Mouse (Mus musculus) kidney, adult 10 weeks (tissue): ENCODE measurements around the gene Zyg11b. TPM values are rescaled to one million over a fixed set of nuclear protein-coding genes. Genes with fewer than 3 reads are reported as not detected.

ENCODE experiments used
- polyA plus RNA-seq: library from polyadenylated mRNA; stranded (reverse); fragments of 350-450 nt; fragmentation: Illumina TruSeq; extraction: RNeasy Lipid Tissue Mini Kit (QIAGEN cat#74804); gene quantifications from one replicate; pipeline ENCODE4 v1.2.3, GENCODE M21; 2014; ENCODE audit warnings: low read depth, low replicate concordance

Gene Zyg11b
- 48.2 TPM for polyA plus RNA-seq

DNA sequence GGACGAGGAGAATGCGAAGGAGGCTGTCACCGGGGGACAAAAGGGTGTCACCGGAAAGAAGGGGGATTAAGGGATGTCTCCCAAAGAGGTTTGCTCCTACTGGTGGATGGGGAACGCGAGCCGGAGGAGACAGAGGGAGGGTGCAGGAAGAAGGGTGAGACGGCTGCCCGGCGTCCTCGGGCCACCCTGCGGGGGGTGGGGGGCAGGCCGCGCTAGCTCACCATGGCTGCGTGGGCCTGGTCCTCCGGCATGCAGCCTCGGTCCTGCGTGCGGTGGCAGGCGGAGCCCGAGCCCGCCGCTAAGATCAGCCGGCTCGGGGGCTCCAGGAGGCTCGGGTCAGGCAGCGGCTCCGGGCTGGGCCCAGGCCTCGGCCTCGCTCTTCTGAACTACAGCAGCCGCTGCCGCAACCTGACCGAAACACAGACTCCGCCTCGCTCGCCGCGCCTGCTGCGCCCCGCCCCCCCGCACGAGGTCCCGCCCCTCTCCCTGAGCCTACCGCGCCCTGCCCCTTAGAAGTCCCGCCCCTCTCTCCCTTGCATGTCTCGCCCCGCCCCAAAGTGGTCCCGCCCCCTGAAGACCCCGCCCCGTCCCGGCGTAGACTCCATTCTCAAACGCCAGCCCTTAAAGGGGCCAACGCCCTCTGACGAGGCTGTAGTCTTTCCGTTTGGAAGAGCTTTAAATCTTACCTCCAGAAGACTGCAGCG, at the start of gene Zyg11b:
Gene Zyg11b (minus strand): TSS at position 427 of the 704 bp plus-strand sequence.

DNA sequence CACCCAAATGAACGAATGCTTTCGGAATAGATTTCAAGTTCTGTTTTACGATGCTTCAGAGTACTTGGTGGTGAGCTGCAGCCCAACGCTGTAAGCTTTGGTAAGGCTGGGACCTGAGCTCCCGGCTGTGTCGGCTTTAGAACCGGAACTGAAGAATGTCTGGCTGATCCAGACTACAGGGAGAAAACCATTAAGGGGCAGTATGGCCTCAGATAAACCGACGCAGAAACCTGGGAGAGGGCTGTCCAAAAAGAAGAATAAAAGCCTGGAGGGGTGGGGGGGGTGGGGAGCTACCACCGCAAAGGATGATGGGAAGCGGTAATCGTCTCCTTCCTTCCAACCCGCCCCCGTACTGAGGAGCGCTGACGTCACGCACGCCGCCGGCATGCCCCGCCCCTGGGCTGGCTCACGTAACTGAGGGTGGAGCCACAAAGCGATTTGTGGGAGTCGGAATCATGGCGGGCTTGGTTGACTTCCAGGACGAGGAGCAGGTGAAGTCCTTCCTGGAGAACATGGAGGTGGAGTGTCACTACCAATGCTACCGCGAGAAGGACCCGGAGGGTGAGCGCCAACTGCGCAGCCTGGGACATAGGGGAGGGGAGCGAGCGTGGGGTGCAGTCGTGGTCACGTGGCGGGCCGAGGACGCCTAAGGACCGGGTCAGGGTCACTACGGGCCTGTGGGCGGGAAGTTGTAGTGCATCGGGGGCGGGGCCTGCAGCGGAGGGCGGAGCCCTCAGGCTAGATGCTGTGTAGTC, 27.0 kb upstream of the Zyg11b start, which contains the start of gene Coa7:
Gene Coa7 (plus strand): TSS at position 411 of the 755 bp plus-strand sequence.

DNA sequence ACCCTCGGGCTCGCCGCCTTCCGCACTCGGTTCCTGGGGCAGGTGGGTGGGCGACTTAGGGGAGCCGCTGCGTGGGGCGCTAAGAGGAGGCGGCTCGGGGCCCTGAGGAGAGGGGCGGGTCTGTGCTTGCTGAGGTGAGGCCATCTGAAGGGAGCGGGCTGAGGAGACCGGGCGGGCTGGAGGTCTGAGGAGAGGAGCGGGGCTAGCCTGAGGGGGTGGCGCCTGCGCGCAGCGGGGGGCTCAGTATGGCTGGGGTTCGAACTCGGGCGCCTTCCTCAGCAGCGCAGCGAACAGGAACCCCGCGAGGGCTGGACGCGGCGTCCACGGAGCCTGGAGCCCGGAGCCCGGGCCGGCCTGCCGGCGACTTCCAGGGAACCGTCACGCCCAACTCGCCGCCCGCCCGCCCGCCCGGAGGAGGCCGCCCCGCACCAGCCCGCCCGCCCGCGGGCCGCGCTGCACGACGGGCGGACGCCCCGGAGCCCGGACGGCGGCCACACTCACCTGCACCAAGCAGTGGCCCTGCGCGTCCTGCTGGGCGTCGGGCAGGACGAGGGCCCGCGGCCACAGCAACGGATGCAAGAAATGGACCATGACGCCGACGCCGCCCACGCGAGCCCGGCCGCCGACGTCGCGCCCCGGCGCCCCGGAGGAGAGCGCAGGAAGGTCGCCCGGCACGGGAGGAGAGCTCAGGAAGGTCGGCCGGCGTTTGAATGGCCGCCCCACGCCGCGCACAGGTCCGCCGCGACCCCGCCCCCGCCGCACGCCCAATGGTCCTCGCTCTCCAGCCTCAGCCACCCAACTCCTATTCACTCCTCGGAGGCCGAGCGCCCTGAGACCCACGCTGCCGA, 83.3 kb downstream of the Zyg11b start, which contains the start of gene Zyg11a:
Gene Zyg11a (minus strand): TSS at position 717 of the 848 bp plus-strand sequence.

Other genes starting within 250 kb of the Zyg11b start
- 1.2 TPM for gene Podn, start 204.7 kb downstream of the Zyg11b start, polyA plus RNA-seq
- 1,099 TPM for gene Scp2, start 156.1 kb downstream of the Zyg11b start, polyA plus RNA-seq
- gene Echdc2, start 135.7 kb downstream of the Zyg11b start, polyA plus RNA-seq: 42.0 TPM
- gene Zyg11a, start 83.0 kb downstream of the Zyg11b start, polyA plus RNA-seq: not detected
- gene Coa7, start 27.0 kb upstream of the Zyg11b start, polyA plus RNA-seq: 5.5 TPM
- not detected for gene Shisal2a, start 82.3 kb upstream of the Zyg11b start, polyA plus RNA-seq
- not detected for gene Gpx7, start 105.9 kb upstream of the Zyg11b start, polyA plus RNA-seq
- gene Tut4, start 158.3 kb upstream of the Zyg11b start, polyA plus RNA-seq: 34.4 TPM